Mouse (Mus musculus): ENCODE measurements around the gene Cep250. TPM values are rescaled to one million over a fixed set of nuclear protein-coding genes. Genes with fewer than 3 reads are reported as not detected.
"Not testable (repeated sequence)": the region's sequence is repeated elsewhere in the genome, so short reads cannot be mapped to it uniquely, and the experiment has no call there.

Cep250 gene
- 10 to 100 TPM; 15.8 to 18.4 TPM for total RNA-seq (2021)

- peak; percentile 90 to 91 for DNase-seq (ENCODE audit: low spot score in 2 of 2)
- intact Hi-C loops (cut with DNase I) = no loop called here
These were observed at the start of gene Cep250 for GRCm38 (mm10) chr2:155956134-155957059. Cep250 (plus strand) TSS chr2:155956458.

GRCm38 (mm10) chr2:155914684-155915083 lies 41.6 kb upstream of the Cep250 start:
- intact Hi-C loops (cut with DNase I) = no loop called here
- DNase-seq (ENCODE audit: low spot score in 2 of 2) = no peak

GRCm38 (mm10) chr2:155923143-155923542 lies 33.1 kb upstream of the Cep250 start:
- no peak for DNase-seq (ENCODE audit: low spot score in 2 of 2)
- intact Hi-C loops (cut with DNase I) = no loop called here

GRCm38 (mm10) chr2:155925213-155925612 lies 31.0 kb upstream of the Cep250 start:
- intact Hi-C loops (cut with DNase I); DNase-seq (ENCODE audit: low spot score in 2 of 2): not testable (repeated sequence)

GRCm38 (mm10) chr2:155928711-155929345 lies 27.4 kb upstream of the Cep250 start:
- intact Hi-C loops (cut with DNase I) = no loop called here
- DNase-seq (ENCODE audit: low spot score in 2 of 2) = no peak

- peak; percentile 96 to 98 for DNase-seq (ENCODE audit: low spot score in 2 of 2)
- intact Hi-C loops (cut with DNase I) = no loop called here
These were observed 26.5 kb upstream of the Cep250 start, which contains the start of gene Uqcc1 for GRCm38 (mm10) chr2:155929531-155930442. Uqcc1 (minus strand) TSS chr2:155930310.

GRCm38 (mm10) chr2:155939897-155940529 lies 16.2 kb upstream of the Cep250 start:
- no peak for DNase-seq (ENCODE audit: low spot score in 2 of 2)
- intact Hi-C loops (cut with DNase I) = no loop called here

GRCm38 (mm10) chr2:155940681-155941080 lies 15.6 kb upstream of the Cep250 start, which contains the start of gene Gm15557:
Gm15557 (plus strand) TSS chr2:155940728.
- intact Hi-C loops (cut with DNase I) = no loop called here
- no peak for DNase-seq (ENCODE audit: low spot score in 2 of 2)

- no peak for DNase-seq (ENCODE audit: low spot score in 2 of 2)
- intact Hi-C loops (cut with DNase I) = no loop called here
These were observed 14.4 kb upstream of the Cep250 start for GRCm38 (mm10) chr2:155941697-155942442.

GRCm38 (mm10) chr2:155943463-155943862 lies 12.8 kb upstream of the Cep250 start:
- no peak for DNase-seq (ENCODE audit: low spot score in 2 of 2)
- intact Hi-C loops (cut with DNase I) = no loop called here

- intact Hi-C loops (cut with DNase I) = no loop called here
- DNase-seq (ENCODE audit: low spot score in 2 of 2) = no peak
These were observed 11.6 kb upstream of the Cep250 start for GRCm38 (mm10) chr2:155944685-155945084.

GRCm38 (mm10) chr2:155945124-155945523 lies 11.1 kb upstream of the Cep250 start, which contains the start of gene Gdf5:
Gdf5 (minus strand) TSS chr2:155945367.
- DNase-seq (ENCODE audit: low spot score in 2 of 2) = peak; percentile 43 to 78
- intact Hi-C loops (cut with DNase I) = no loop called here

GRCm38 (mm10) chr2:155945580-155945979 lies 10.7 kb upstream of the Cep250 start:
- no peak for DNase-seq (ENCODE audit: low spot score in 2 of 2)
- intact Hi-C loops (cut with DNase I) = no loop called here

- DNase-seq (ENCODE audit: low spot score in 2 of 2) = peak; percentile 47 to 73
- intact Hi-C loops (cut with DNase I) = loop anchor here (1.0 kb wide), 1 partner anchor 98 kb away; no protein-coding TSS in a partner anchor
These were observed 10.2 kb upstream of the Cep250 start for GRCm38 (mm10) chr2:155946069-155946468.

- DNase-seq (ENCODE audit: low spot score in 2 of 2) = no peak
- intact Hi-C loops (cut with DNase I) = loop anchor here (1.0 kb wide), 1 partner anchor 98 kb away; no protein-coding TSS in a partner anchor
These were observed 9.8 kb upstream of the Cep250 start for GRCm38 (mm10) chr2:155946499-155946898.

- intact Hi-C loops (cut with DNase I) = no loop called here
- no peak for DNase-seq (ENCODE audit: low spot score in 2 of 2)
These were observed 8.8 kb upstream of the Cep250 start for GRCm38 (mm10) chr2:155947390-155948002.

- intact Hi-C loops (cut with DNase I) = no loop called here
- DNase-seq (ENCODE audit: low spot score in 2 of 2) = no peak
These were observed 6.9 kb upstream of the Cep250 start for GRCm38 (mm10) chr2:155949362-155949761.

GRCm38 (mm10) chr2:155952006-155952405 lies 4.3 kb upstream of the Cep250 start:
- peak; percentile 47 to 80 for DNase-seq (ENCODE audit: low spot score in 2 of 2)
- intact Hi-C loops (cut with DNase I) = no loop called here
